Mouse (Mus musculus) midbrain, embryonic 14.5 days (tissue): Measurements from ENCODE around the gene Ubxn6. TPM values are rescaled to one million over a fixed set of nuclear protein-coding genes. Genes with fewer than 3 reads are reported as not detected.
A peak's percentile ranks its signal among the peaks of the same experiment; 100 is the strongest.
"Not testable (repeated sequence)": the region's sequence is repeated elsewhere in the genome, so short reads cannot be mapped to it uniquely, and the experiment has no call there.

Experiments used
- ATAC-seq: fragments of 200-750 bp; cut with Nextera tagmentation; 2 replicates; pipeline ENCODE4 v1.8.0; 2017; ENCODE audit warnings: moderate number of reproducible peaks, moderate library complexity; ENCODE audit not compliant: low FRiP score, low TSS enrichment
- DNase-seq: peaks from one replicate; pipeline ENCODE4 v3.0.0-alpha.2; 2015
- H3K27ac ChIP-seq: fragments of 300-500 bp; sonication (generic); replicated peaks from 2 replicates; pipeline ENCODE4 v1.5.1; 2014; ENCODE audit warnings: mild to moderate bottlenecking, low read depth, low read length, moderate library complexity
- H3K27me3 ChIP-seq: fragments of 300-500 bp; sonication (generic); 2 replicates; pipeline ENCODE4 v1.6.1; 2014; ENCODE audit warnings: low read length, control low read depth, mixed read lengths; ENCODE audit not compliant: control insufficient read depth, insufficient read depth
- H3K36me3 ChIP-seq: fragments of 300-500 bp; sonication (generic); 2 replicates; pipeline ENCODE4 v1.6.1; 2014; ENCODE audit warnings: low read length, control low read depth; ENCODE audit not compliant: control insufficient read depth, insufficient read depth
- H3K4me1 ChIP-seq: fragments of 300-500 bp; sonication (generic); 2 replicates; pipeline ENCODE4 v1.6.1; 2014; ENCODE audit warnings: mild to moderate bottlenecking, antibody characterized with exemption, low read length, control low read depth; ENCODE audit not compliant: control insufficient read depth, insufficient read depth
- H3K4me2 ChIP-seq: fragments of 300-500 bp; sonication (generic); 2 replicates; pipeline ENCODE4 v1.6.1; 2014; ENCODE audit warnings: mild to moderate bottlenecking, low read length, moderate library complexity
- H3K4me3 ChIP-seq: fragments of 300-500 bp; sonication (generic); replicated peaks from 2 replicates; pipeline ENCODE4 v1.5.1; 2014; ENCODE audit warnings: low read depth, low read length
- H3K9ac ChIP-seq: fragments of 300-500 bp; sonication (generic); replicated peaks from 2 replicates; pipeline ENCODE4 v1.6.1; 2014; ENCODE audit warnings: mild to moderate bottlenecking, low read length, moderate library complexity
- H3K9me3 ChIP-seq: fragments of 300-500 bp; sonication (generic); 2 replicates; pipeline ENCODE4 v1.6.1; 2016; ENCODE audit warnings: low read length, control low read depth, mixed read lengths; ENCODE audit not compliant: control insufficient read depth
- WGBS: fragments of 180-500 bp; shearing (Covaris S2); extraction: QIAGEN DNeasy Blood & Tissue Kit; methylation state at CpG from one replicate; pipeline ENCODE4 v1.1.7; 2014; 5-methylcytosine and 5-hydroxymethylcytosine counted together
- polyA plus RNA-seq: library from polyadenylated mRNA; unstranded; fragments of >200 nt; fragmentation: Nextera tagmentation; extraction: Ambion mirVana; gene quantifications from 2 replicates; pipeline ENCODE4 v1.2.1, GENCODE M21; 2014

Ubxn6 gene
- polyA plus RNA-seq, 1 experiment from 2014 or later: 79.5 TPM

DNA sequence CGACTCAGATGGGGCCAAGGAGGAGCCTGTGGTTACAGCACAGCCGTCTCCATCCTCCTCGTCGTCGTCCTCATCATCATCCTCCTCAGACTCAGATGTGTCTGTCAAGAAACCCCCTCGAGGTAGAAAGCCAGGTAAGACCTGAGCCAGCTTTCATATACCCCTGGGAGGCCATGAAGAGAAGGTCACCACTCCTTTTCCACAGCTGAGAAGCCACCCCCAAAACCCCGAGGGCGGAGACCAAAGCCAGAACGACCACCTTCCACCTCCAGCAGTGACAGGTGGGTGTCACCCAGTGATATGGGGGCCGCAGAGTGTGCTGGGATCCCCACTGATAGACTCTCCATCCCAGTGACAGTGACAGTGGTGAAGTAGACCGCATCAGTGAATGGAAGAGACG is 22.1 kb upstream of the Ubxn6 start:
- H3K9ac ChIP-seq: no peak overlapping the region
- H3K4me2 ChIP-seq: no peak overlapping the region
- no peak overlapping the region for H3K4me3 ChIP-seq
- DNase-seq (no peak), ATAC-seq (no peak)
- H3K36me3 ChIP-seq: peaks cover 80% of the 10 kb centered on the region
- H3K27me3 ChIP-seq: no peaks in the 10 kb centered on the region
- H3K27ac ChIP-seq: no peak overlapping the region
- 94% methylated on average over 12 of the region's 12 CpGs for WGBS
- H3K4me1 ChIP-seq: no peaks in the 10 kb centered on the region
- no peaks in the 10 kb centered on the region for H3K9me3 ChIP-seq

DNA sequence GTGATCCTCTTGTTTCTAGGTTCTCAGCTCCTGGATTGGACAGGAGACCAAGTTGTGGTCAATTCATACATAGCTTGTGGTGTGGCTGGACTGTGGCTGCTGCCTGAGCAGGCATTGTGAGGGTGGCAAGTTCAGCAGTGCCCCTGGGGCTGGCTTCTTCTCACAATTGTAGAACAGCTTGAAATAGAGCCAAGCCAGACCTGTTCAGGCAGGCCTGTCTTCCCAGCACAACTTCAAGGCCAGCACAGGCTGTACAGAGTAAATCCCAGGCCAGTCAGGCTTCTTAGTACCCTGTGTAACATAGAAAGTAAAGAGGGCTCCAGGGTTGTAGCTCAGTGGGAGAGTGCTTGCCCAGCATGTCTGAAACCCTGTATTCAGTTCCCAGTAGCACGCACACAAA is 18.0 kb upstream of the Ubxn6 start:
- Histone ChIP-seq H3K27me3 (no peaks in the 10 kb centered on the region), H3K36me3 (peaks cover 67% of the 10 kb centered on the region), H3K27ac (no peak overlapping the region), H3K4me3 (no peak overlapping the region), H3K4me1 (no peaks in the 10 kb centered on the region), H3K9me3 (no peaks in the 10 kb centered on the region), H3K9ac (no peak overlapping the region), H3K4me2 (no peak overlapping the region)
- ATAC-seq (no peak), DNase-seq (no peak)
- 86% methylated on average over 1 of the region's 1 CpGs for WGBS

DNA sequence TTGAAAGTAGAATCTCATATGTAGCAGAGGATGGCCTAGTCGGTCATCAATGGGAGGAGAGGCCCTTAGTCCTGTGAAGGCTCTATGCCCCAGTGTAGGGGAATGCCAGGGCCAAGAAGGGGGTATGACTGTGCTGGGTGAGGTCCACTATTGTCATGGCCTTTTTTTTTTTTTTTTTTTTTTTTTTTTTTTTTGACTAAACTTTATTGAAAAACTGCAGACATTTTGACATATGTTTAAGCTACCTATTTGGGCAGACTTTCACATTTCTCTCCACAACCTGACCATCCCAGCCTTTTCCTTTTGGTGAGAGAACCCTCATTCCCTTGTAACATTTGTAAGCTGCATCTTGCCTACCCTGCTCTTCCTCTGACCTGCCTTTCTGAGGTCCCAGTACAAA is 17.5 kb upstream of the Ubxn6 start:
- Histone ChIP-seq H3K4me1 (no peaks in the 10 kb centered on the region), H3K4me2 (no peak overlapping the region), H3K4me3 (no peak overlapping the region), H3K9ac (no peak overlapping the region), H3K36me3 (peaks cover 63% of the 10 kb centered on the region), H3K27ac (no peak overlapping the region), H3K9me3 (no peaks in the 10 kb centered on the region), H3K27me3 (no peaks in the 10 kb centered on the region)
- DNase-seq: no peak
- WGBS: 93% methylated on average over 1 of the region's 1 CpGs
- ATAC-seq: no peak

- peak; percentile 89 for DNase-seq
- Histone ChIP-seq H3K4me1 (peaks cover 23% of the 10 kb centered on the region), H3K4me3 (peak overlapping the region; percentile 88), H3K36me3 (peaks cover 19% of the 10 kb centered on the region), H3K9ac (peak overlapping the region; percentile 76), H3K9me3 (no peaks in the 10 kb centered on the region), H3K27ac (peak overlapping the region; percentile 46; the same call in 1 of the 2 replicates), H3K27me3 (no peaks in the 10 kb centered on the region), H3K4me2 (peak overlapping the region; percentile 97)
- WGBS: 5% methylated on average over 8 of the region's 8 CpGs
- peak; percentile 38 for ATAC-seq
These were observed 6.2 kb upstream of the Ubxn6 start for GRCm38 (mm10) chr17:56080781-56081585.

- WGBS: 3% methylated on average over 11 of the region's 11 CpGs
- Histone ChIP-seq H3K9me3 (no peaks in the 10 kb centered on the region), H3K4me3 (peak overlapping the region; percentile 88), H3K27me3 (no peaks in the 10 kb centered on the region), H3K27ac (peak overlapping the region; percentile 71), H3K9ac (peak overlapping the region; percentile 76), H3K36me3 (peaks cover 18% of the 10 kb centered on the region), H3K4me2 (peak overlapping the region; percentile 97), H3K4me1 (peaks cover 26% of the 10 kb centered on the region)
- peak; percentile 9 for DNase-seq
- ATAC-seq: no peak
These were observed 5.1 kb upstream of the Ubxn6 start for GRCm38 (mm10) chr17:56079921-56080320.

DNA sequence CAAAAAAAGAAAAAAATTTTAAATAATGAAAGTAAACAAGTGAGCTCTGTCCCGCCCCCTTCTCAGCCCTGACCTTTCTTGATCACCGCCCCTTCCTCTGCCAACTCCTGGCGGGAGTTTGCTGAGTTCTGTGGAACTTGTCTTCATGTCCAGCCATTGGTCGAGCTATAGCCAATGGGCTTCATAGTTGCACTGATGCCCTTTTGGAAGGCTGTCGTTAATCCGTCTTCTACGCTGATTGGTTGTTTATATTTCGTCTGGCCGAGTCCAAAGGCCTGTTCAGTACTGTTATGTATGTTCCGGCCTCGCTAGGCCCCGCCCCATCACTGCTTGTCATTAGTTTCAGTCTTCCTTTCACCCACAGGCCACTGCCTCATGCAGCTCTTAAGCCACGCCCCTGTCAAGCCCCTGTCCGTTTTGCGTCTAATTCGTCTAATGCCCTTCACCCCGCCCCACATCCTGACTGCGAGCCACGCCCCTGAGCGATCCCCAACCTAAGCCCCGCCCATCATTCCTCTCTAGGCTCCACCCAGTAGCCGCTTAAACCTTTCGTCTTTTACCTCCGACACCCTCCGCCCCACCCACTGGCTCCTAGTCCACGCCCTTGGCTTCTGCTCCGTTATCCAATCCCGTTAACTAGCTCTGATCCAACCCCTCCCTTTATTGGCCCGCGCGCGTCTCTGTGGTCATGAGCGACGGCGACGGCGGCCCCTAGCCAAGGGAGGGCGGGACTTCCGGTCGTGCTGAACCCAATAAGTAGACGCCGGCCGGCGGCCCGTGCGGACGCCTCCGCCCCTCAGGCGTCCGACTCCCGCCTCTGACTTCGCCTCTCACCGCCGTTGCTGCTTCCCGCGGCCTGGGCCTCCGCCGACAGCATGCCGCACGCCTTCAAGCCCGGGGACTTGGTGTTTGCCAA is 4.3 kb upstream of the Ubxn6 start, which contains the start of gene Hdgfl2:
Gene Hdgfl2 (plus strand): TSS at position 755 of the 916 bp plus-strand sequence.
- Histone ChIP-seq H3K9me3 (no peaks in the 10 kb centered on the region), H3K4me3 (peak within 1 kb of the TSS; percentile 88), H3K4me1 (peaks cover 29% of the 10 kb centered on the region), H3K9ac (peak within 1 kb of the TSS; percentile 76), H3K27me3 (no peaks in the 10 kb centered on the region), H3K27ac (peak within 1 kb of the TSS; percentile 78), H3K4me2 (peak within 1 kb of the TSS; percentile 97), H3K36me3 (peaks cover 18% of the 10 kb centered on the region)
- under 1% methylated on average over 61 of the region's 61 CpGs for WGBS
- ATAC-seq: peak; percentile 93
- peak; percentile 99 for DNase-seq

DNA sequence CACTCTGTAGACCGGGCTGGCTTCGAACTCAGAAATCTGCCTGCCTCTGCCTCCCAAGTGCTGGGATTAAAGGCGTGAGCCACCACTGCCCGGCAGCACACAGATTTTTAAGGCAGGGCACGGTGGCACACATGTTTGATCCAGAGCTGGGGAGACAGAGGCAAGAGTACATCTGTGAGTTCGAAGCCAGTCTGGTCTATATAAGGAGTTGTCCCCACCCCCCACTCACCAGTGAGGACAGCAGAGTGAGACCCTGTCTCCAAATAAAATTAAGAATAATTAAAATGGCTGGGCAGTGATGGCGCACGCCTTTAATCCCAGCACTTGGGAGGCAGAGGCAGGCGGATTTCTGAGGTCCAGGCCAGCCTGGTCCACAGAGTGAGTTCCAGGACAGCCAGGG is 3.5 kb upstream of the Ubxn6 start:
- not testable (repeated sequence) for H3K27ac ChIP-seq, H3K9me3 ChIP-seq, H3K9ac ChIP-seq, ATAC-seq, H3K27me3 ChIP-seq, DNase-seq
- peak overlapping the region; percentile 39 for H3K4me2 ChIP-seq
- H3K36me3 ChIP-seq: peaks cover 15% of the 10 kb centered on the region
- peak overlapping the region; percentile 88; the same call in 1 of the 2 replicates for H3K4me3 ChIP-seq
- H3K4me1 ChIP-seq: peaks cover 33% of the 10 kb centered on the region
- WGBS: 65% methylated on average over 9 of the region's 9 CpGs

- no peak overlapping the region for H3K4me3 ChIP-seq
- H3K4me2 ChIP-seq: no peak overlapping the region
- peaks cover 33% of the 10 kb centered on the region for H3K4me1 ChIP-seq
- ATAC-seq (no peak), DNase-seq (no peak)
- no peak overlapping the region for H3K27ac ChIP-seq
- WGBS: 86% methylated on average over 5 of the region's 5 CpGs
- H3K9ac ChIP-seq: no peak overlapping the region
- peaks cover 14% of the 10 kb centered on the region for H3K36me3 ChIP-seq
- H3K9me3 ChIP-seq: no peaks in the 10 kb centered on the region
- H3K27me3 ChIP-seq: no peaks in the 10 kb centered on the region
These were observed 2.7 kb upstream of the Ubxn6 start for GRCm38 (mm10) chr17:56077523-56077922.
